Mouse (Mus musculus) MEL (cell line): Measurements from ENCODE around the gene Lrrc46. TPM values are rescaled to one million over a fixed set of nuclear protein-coding genes. Genes with fewer than 3 reads are reported as not detected.

Experiments
- BHLHE40 ChIP-seq: IDR thresholded peaks from 2 replicates; pipeline ENCODE4 v1.6.1; 2012; ENCODE audit warnings: low read depth, mild to moderate bottlenecking, inconsistent platforms, low read length, improper control_type of control experiment, borderline replicate concordance
- CHD1 ChIP-seq: IDR thresholded peaks from 2 replicates; pipeline ENCODE4 v1.6.1; 2012; ENCODE audit warnings: low read depth, mild to moderate bottlenecking, inconsistent platforms, low read length, improper control_type of control experiment
- CHD2 ChIP-seq: IDR thresholded peaks from 2 replicates; pipeline ENCODE4 v1.6.1; 2011; ENCODE audit warnings: low read length, improper control_type of control experiment
- ELF1 ChIP-seq: IDR thresholded peaks from 2 replicates; pipeline ENCODE4 v1.6.1; 2014; ENCODE audit warnings: low read depth, mild to moderate bottlenecking, inconsistent platforms, low read length, improper control_type of control experiment, moderate library complexity
- EP300 ChIP-seq, 2 experiments: IDR thresholded peaks; 2 replicates each; pipeline ENCODE4 v1.6.1; 2011; ENCODE audit warnings: improper control_type of control experiment in 2 of 2, low read length in 2 of 2, low read depth in 1 of 2, mild to moderate bottlenecking in 1 of 2
- ETS1 ChIP-seq: IDR thresholded peaks from 2 replicates; pipeline ENCODE4 v1.6.1; 2012; ENCODE audit warnings: low read depth, mild to moderate bottlenecking, inconsistent platforms, low read length, improper control_type of control experiment, moderate library complexity
- GATA1 ChIP-seq: IDR thresholded peaks from 2 replicates; pipeline ENCODE4 v1.6.1; 2011; ENCODE audit warnings: low read depth, low read length, improper control_type of control experiment
- JUND ChIP-seq: IDR thresholded peaks from 2 replicates; pipeline ENCODE4 v1.6.1; 2011; ENCODE audit warnings: low read depth, mild to moderate bottlenecking, improper control_type of control experiment, low read length
- KAT2A ChIP-seq: conservative IDR thresholded peaks from 2 replicates; pipeline ENCODE4 v1.6.1; 2012; ENCODE audit warnings: low read depth, low read length, improper control_type of control experiment, inconsistent platforms
- MAX ChIP-seq: IDR thresholded peaks from 2 replicates; pipeline ENCODE4 v1.6.1; 2011; ENCODE audit warnings: low read length, improper control_type of control experiment
- MXI1 ChIP-seq: IDR thresholded peaks from 2 replicates; pipeline ENCODE4 v1.6.1; 2011; ENCODE audit warnings: mild to moderate bottlenecking, low read depth, low read length, improper control_type of control experiment
- MYB ChIP-seq: IDR thresholded peaks from 2 replicates; pipeline ENCODE4 v1.6.1; 2011; ENCODE audit warnings: mild to moderate bottlenecking, low read depth, low read length, improper control_type of control experiment
- MYC ChIP-seq: IDR thresholded peaks from 2 replicates; pipeline ENCODE4 v1.6.1; 2011; ENCODE audit warnings: low read depth, mild to moderate bottlenecking, low read length, improper control_type of control experiment, moderate library complexity
- NRF1 ChIP-seq: IDR thresholded peaks from 2 replicates; pipeline ENCODE4 v1.6.1; 2014; ENCODE audit warnings: low read depth, mild to moderate bottlenecking, inconsistent platforms, low read length, improper control_type of control experiment, moderate library complexity; ENCODE audit not compliant: poor library complexity, insufficient read depth, severe bottlenecking
- POLR2A ChIP-seq, 2 experiments: IDR thresholded peaks; 2 replicates each; pipeline ENCODE4 v1.6.1; 2011 to 2012; ENCODE audit warnings: low read length in 2 of 2, mild to moderate bottlenecking in 2 of 2, control low read depth in 1 of 2, improper control_type of control experiment in 1 of 2, low read depth in 1 of 2, moderate library complexity in 1 of 2; ENCODE audit not compliant: control insufficient read depth in 1 of 2, insufficient read depth in 1 of 2, poor library complexity in 1 of 2
- POLR2AphosphoS5 ChIP-seq: IDR thresholded peaks from 2 replicates; pipeline ENCODE4 v1.6.1; 2012; ENCODE audit warnings: low read depth, borderline replicate concordance, mild to moderate bottlenecking, inconsistent platforms, low read length, moderate library complexity, mixed read lengths
- RAD21 ChIP-seq: IDR thresholded peaks from 2 replicates; pipeline ENCODE4 v1.6.1; 2011; ENCODE audit warnings: mild to moderate bottlenecking, low read depth, low read length, improper control_type of control experiment
- RCOR1 ChIP-seq: IDR thresholded peaks from 2 replicates; pipeline ENCODE4 v1.6.1; 2012; ENCODE audit warnings: low read depth, mild to moderate bottlenecking, inconsistent platforms, low read length, improper control_type of control experiment
- SIN3A ChIP-seq: IDR thresholded peaks from 2 replicates; pipeline ENCODE4 v1.6.1; 2012; ENCODE audit warnings: low read length, improper control_type of control experiment, inconsistent platforms
- UBTF ChIP-seq: IDR thresholded peaks from 2 replicates; pipeline ENCODE4 v1.6.1; 2012; ENCODE audit warnings: low read depth, mild to moderate bottlenecking, inconsistent platforms, low read length, improper control_type of control experiment, moderate library complexity, borderline replicate concordance; ENCODE audit not compliant: insufficient read depth
- USF1 ChIP-seq: IDR thresholded peaks from 2 replicates; pipeline ENCODE4 v1.6.1; 2014; ENCODE audit warnings: low read depth, mild to moderate bottlenecking, inconsistent platforms, low read length, improper control_type of control experiment, moderate library complexity
- ZC3H11A ChIP-seq: IDR thresholded peaks from 2 replicates; pipeline ENCODE4 v1.6.1; 2012; ENCODE audit warnings: low read depth, mild to moderate bottlenecking, inconsistent platforms, low read length, improper control_type of control experiment
- ZKSCAN1 ChIP-seq: IDR thresholded peaks from 2 replicates; pipeline ENCODE4 v1.6.1; 2012; ENCODE audit warnings: low read depth, mild to moderate bottlenecking, inconsistent platforms, low read length, improper control_type of control experiment, moderate library complexity
- ZMIZ1 ChIP-seq: IDR thresholded peaks from 2 replicates; pipeline ENCODE4 v1.6.1; 2012; ENCODE audit warnings: low read depth, mild to moderate bottlenecking, inconsistent platforms, low read length, improper control_type of control experiment, moderate library complexity
- polyA plus RNA-seq, 2 experiments: library from polyadenylated mRNA; stranded (reverse) in 1 of 2; unstranded in 1 of 2; fragments of >175 nt in 1 of 2; fragments of >200 nt in 1 of 2; gene quantifications; 2 replicates each; pipeline versions ENCODE4 v1.2.1 to v1.2.4; 2012; ENCODE audit warnings: low replicate concordance in 2 of 2, low read depth in 1 of 2; ENCODE audit not compliant: insufficient read length in 2 of 2, insufficient read depth in 1 of 2, missing spikeins in 1 of 2
- total RNA-seq: library from RNA; depleted of rRNA; stranded (reverse); fragments of 300-350 nt; gene quantifications from 2 replicates; pipeline ENCODE4 v1.2.3, GENCODE M21; 2012

Lrrc46 gene
- total and polyA plus RNA-seq, 3 experiments, result 0.19 to 0.75 TPM; not detected in 1

DNA sequence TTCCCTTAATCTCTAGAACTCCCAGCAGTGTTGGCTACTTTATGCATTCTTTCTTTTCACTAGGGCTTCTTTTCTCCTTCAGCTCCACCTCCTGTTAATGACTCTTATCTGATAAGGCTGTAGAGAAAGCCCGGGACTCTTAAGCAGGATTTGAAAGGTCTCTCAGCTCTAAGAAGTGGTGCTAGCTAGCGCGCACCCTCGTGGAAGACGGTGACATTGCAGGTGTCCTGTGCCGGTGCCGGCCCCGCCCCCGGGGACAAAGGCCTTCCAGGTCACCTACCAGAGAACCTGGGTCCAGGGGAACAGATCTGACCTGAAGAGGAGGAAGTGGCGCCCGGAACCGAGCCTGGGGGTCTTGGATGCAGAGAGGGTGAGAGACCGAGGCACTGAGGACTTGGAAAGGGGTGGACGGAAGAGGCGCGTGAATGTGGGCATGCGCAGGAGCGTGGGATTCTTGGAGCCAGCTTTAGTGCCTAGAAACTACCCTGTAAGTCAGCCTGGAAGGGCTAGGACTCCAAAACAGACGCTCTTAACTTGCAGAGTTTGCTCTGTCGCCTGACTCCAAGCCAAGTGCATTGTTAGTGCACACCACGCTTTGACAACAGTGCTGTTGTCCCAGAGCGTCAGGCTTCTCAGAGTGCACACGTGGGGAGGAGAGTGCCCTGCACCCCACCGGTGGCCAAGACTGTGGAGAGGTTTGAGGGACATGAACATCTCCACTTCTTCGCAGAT, 11.4 kb downstream of the Lrrc46 start, which contains the start of gene Scrn2 (continued):
- TF ChIP-seq EP300 (IDR thresholded peaks at IDR 0.05; ENCODE audit: low read depth in 1 of 2, low read length in 2 of 2), result peak in 1 of 2 experiments; percentile 3; a peak in 2 of 4 replicates
- peak; percentile 86 for TF ChIP-seq NRF1
- peak; percentile 93 for TF ChIP-seq MXI1
- peak; percentile 81 for TF ChIP-seq MAX
- TF ChIP-seq POLR2A (IDR thresholded peaks at IDR 0.05; ENCODE audit: control insufficient read depth in 1 of 2, insufficient read depth in 1 of 2, low read depth in 1 of 2, low read length in 2 of 2, poor library complexity in 1 of 2), result peak in 1 of 2 experiments; percentile 71; a peak in 2 of 4 replicates
- TF ChIP-seq CHD1, result 0 out of 2 replicates have a peak, but pooled peaks have one; percentile 8
- no peak for TF ChIP-seq CHD2
- TF ChIP-seq ZC3H11A, result peak; percentile 5; the same call in 1 of the 2 replicates
- TF ChIP-seq ELF1, result peak; percentile 52; the same call in 1 of the 2 replicates
- 0 out of 2 replicates have a peak, but pooled peaks have one; percentile 8 for TF ChIP-seq USF1
- no peak for TF ChIP-seq JUND
- peak; percentile 59; the same call in 1 of the 2 replicates for TF ChIP-seq MYC
- no peak for TF ChIP-seq ZKSCAN1
- peak; percentile 35; the same call in 1 of the 2 replicates for TF ChIP-seq ETS1
- 0 out of 2 replicates have a peak, but pooled peaks have one; percentile 10 for TF ChIP-seq BHLHE40
- TF ChIP-seq RAD21, result peak; percentile 43
- TF ChIP-seq MYB, result no peak
- TF ChIP-seq POLR2AphosphoS5, result no peak; the same call in 1 of the 2 replicates
- peak; percentile 25; the same call in 1 of the 2 replicates for TF ChIP-seq KAT2A
- no peak for TF ChIP-seq ZMIZ1
- TF ChIP-seq GATA1, result peak; percentile 99
- peak; percentile 78 for TF ChIP-seq RCOR1
- TF ChIP-seq UBTF, result no peak
- TF ChIP-seq SIN3A, result peak; percentile 83
